Mouse (Mus musculus) spleen, adult 2 months (tissue): ENCODE data around the gene Eif2b1. TPM values are rescaled to one million over a fixed set of nuclear protein-coding genes. Genes with fewer than 3 reads are reported as not detected.

ENCODE experiments used
- DNase-seq, 2 experiments: peaks; one replicate each; pipeline versions ENCODE4 v3.0.0 to v3.0.0-alpha.2; 2012 to 2021; ENCODE audit warnings: low spot score in 2 of 2, low read depth in 1 of 2
- H3K27ac ChIP-seq: fragments of 200-500 bp; 2 replicates; pipeline ENCODE4 v1.5.1; 2012; ENCODE audit warnings: low read length, inconsistent platforms; ENCODE audit not compliant: insufficient read depth
- H3K27me3 ChIP-seq: fragments of 200-500 bp; 2 replicates; pipeline ENCODE4 v1.6.1; 2012; ENCODE audit warnings: mild to moderate bottlenecking, moderate library complexity, low read length, inconsistent platforms; ENCODE audit not compliant: control insufficient read depth, insufficient read depth
- H3K36me3 ChIP-seq: fragments of 200-500 bp; 2 replicates; pipeline ENCODE4 v1.6.1; 2012; ENCODE audit warnings: mild to moderate bottlenecking, low read length, inconsistent platforms; ENCODE audit not compliant: control insufficient read depth, insufficient read depth
- H3K4me1 ChIP-seq: fragments of 200-500 bp; 2 replicates; pipeline ENCODE4 v1.6.1; 2011; ENCODE audit warnings: inconsistent platforms; ENCODE audit not compliant: control insufficient read depth, insufficient read depth, insufficient read length
- H3K4me3 ChIP-seq: fragments of 200-500 bp; 2 replicates; pipeline ENCODE4 v1.5.1; 2011; ENCODE audit warnings: mild to moderate bottlenecking, inconsistent platforms; ENCODE audit not compliant: insufficient read depth, insufficient read length; ENCODE audit errors: extremely low read depth
- CTCF ChIP-seq: fragments of 200-500 bp; IDR thresholded peaks from 2 replicates; pipeline ENCODE4 v1.5.1; 2011; ENCODE audit warnings: mild to moderate bottlenecking, inconsistent platforms; ENCODE audit not compliant: insufficient read depth, insufficient read length, insufficient replicate concordance; ENCODE audit errors: extremely low read depth
- POLR2A ChIP-seq: fragments of 200-500 bp; IDR thresholded peaks from 2 replicates; pipeline ENCODE4 v1.6.1; 2011; ENCODE audit warnings: low read depth, low read length, inconsistent platforms
- WGBS: fragments of 180-500 bp; shearing (Covaris S2); methylation state at CpG from one replicate; pipeline ENCODE4 v1.1.7; 2018; 5-methylcytosine and 5-hydroxymethylcytosine counted together
- polyA plus RNA-seq: library from polyadenylated mRNA; depleted of rRNA; stranded (reverse); fragments of >200 nt; gene quantifications from 2 replicates; pipeline ENCODE4 v1.2.3, GENCODE M21; 2012; rRNA removed

Eif2b1 gene
- polyA plus RNA-seq, 1 experiment = 9.8 TPM

DNA sequence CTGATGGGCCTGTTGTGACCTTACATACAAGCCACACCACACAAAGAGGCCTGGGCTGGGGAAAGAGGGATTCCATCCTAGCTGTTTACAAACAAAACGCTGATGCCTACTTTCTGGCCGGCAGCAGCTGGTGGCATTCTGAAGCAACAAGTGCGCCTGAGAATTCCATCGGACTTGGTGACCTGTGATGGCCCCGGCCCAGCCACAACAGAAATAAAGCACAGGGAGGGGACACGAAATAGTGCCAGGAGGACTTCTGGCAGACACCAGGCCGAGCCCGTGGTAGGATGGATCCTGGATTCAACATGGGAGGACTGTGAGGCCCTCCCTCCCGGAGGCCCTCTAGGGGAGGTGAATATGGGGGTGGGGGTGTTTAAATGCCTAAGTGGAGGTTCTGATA, 50.1 kb downstream of the Eif2b1 start:
- DNase-seq = no peak
- peaks cover 7% of the 10 kb centered on the region; the same call in 1 of the 2 replicates for H3K4me1 ChIP-seq
- no peak overlapping the region for H3K4me3 ChIP-seq
- peaks cover 6% of the 10 kb centered on the region for H3K27me3 ChIP-seq
- TF ChIP-seq POLR2A (no peak), CTCF (no peak)
- 80% methylated on average over 9 of the region's 9 CpGs for WGBS
- H3K27ac ChIP-seq = no peak overlapping the region
- H3K36me3 ChIP-seq = no peaks in the 10 kb centered on the region

DNA sequence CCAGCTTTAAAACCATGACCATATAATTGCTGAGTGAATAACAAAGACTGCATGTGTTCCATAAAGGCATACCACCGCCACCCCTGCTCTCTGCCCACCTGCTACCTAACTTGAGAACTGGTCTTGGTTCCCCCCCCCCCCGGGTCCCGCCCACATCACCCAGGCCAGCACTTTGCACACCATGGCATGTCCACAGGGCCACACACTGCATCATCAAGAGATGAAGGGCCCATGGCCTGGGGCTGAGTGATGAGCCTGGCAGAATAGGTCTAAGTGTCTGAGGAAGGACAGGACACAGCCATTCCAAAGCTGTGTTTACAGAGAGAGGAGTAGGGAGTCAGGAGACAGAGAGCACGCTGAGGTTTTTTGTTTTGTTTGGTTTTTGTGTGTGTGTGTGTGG, 50.6 kb downstream of the Eif2b1 start:
- WGBS = 79% methylated on average over 4 of the region's 4 CpGs
- peaks cover 7% of the 10 kb centered on the region; the same call in 1 of the 2 replicates for H3K4me1 ChIP-seq
- H3K27me3 ChIP-seq = peaks cover 6% of the 10 kb centered on the region
- H3K27ac ChIP-seq = no peak overlapping the region
- no peak for DNase-seq
- no peaks in the 10 kb centered on the region for H3K36me3 ChIP-seq
- no peak for TF ChIP-seq CTCF
- TF ChIP-seq POLR2A = no peak
- no peak overlapping the region for H3K4me3 ChIP-seq

DNA sequence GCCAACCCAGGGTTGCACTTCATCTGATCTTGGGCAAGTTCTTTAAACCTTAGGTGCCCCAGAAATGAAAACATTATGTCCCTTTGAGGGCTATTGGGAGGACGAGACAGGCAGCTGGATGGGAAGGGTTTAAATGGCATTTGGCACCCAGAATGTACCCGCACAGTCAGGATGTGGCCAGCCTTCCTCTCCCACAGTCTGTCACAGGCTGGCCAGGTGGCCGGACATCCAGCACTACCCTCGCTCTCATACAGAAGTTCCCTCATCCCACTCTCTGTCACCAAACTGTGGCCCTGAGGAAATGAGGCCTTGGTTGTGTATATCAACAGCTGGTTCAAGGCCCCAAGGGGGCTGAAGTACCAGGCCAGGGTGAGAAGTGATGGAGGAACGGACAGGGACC, 54.0 kb downstream of the Eif2b1 start:
- Histone ChIP-seq H3K4me1 (peaks cover 6% of the 10 kb centered on the region; the same call in 1 of the 2 replicates), H3K4me3 (no peak overlapping the region), H3K36me3 (no peaks in the 10 kb centered on the region), H3K27me3 (no peaks in the 10 kb centered on the region; the same call in 1 of the 2 replicates), H3K27ac (no peak overlapping the region)
- WGBS = 32% methylated on average over 5 of the region's 5 CpGs
- DNase-seq = no peak
- TF ChIP-seq POLR2A (no peak), CTCF (no peak)

GRCm38 (mm10) chr5:124523032-124523431, 55.9 kb downstream of the Eif2b1 start:
- DNase-seq = no peak
- Histone ChIP-seq H3K4me1 (peaks cover 6% of the 10 kb centered on the region; the same call in 1 of the 2 replicates), H3K27me3 (no peaks in the 10 kb centered on the region; the same call in 1 of the 2 replicates), H3K4me3 (no peak overlapping the region), H3K36me3 (no peaks in the 10 kb centered on the region), H3K27ac (no peak overlapping the region)
- TF ChIP-seq POLR2A = no peak
- TF ChIP-seq CTCF = no peak
- 96% methylated on average over 8 of the region's 8 CpGs for WGBS

GRCm38 (mm10) chr5:124521588-124521987, 57.3 kb downstream of the Eif2b1 start:
- Histone ChIP-seq H3K36me3 (no peaks in the 10 kb centered on the region), H3K4me3 (no peak overlapping the region), H3K27me3 (no peaks in the 10 kb centered on the region; the same call in 1 of the 2 replicates), H3K27ac (no peak overlapping the region), H3K4me1 (peaks cover 6% of the 10 kb centered on the region; the same call in 1 of the 2 replicates)
- no peak for TF ChIP-seq CTCF
- no peak for TF ChIP-seq POLR2A
- 39% methylated on average over 4 of the region's 4 CpGs for WGBS
- no peak for DNase-seq

Other genes starting within 250 kb of the Eif2b1 start
- 60.4 and 69.3 TPM in 2 replicates for gene Cdk2ap1, start 216.0 kb downstream of the Eif2b1 start, polyA plus RNA-seq
- 12.2 and 14.4 TPM in 2 replicates for gene Sbno1, start 153.1 kb downstream of the Eif2b1 start, polyA plus RNA-seq
- gene Kmt5a, start 139.2 kb downstream of the Eif2b1 start, polyA plus RNA-seq = 18.4 and 22.8 TPM in 2 replicates
- 39.4 and 42.7 TPM in 2 replicates for gene Rilpl2, start 100.8 kb downstream of the Eif2b1 start, polyA plus RNA-seq
- gene Snrnp35, start 96.0 kb downstream of the Eif2b1 start, polyA plus RNA-seq = 1.5 and 1.7 TPM in 2 replicates
- gene Rilpl1, start 47.7 kb downstream of the Eif2b1 start, polyA plus RNA-seq = 3.6 TPM in 2 replicates
- 54.2 and 96.7 TPM in 2 replicates for gene Tmed2, start 38.4 kb downstream of the Eif2b1 start, polyA plus RNA-seq
- gene Ddx55, start 26.3 kb downstream of the Eif2b1 start, polyA plus RNA-seq = 17.0 and 19.1 TPM in 2 replicates
- gene Gtf2h3, start within 50 bp of the Eif2b1 start, polyA plus RNA-seq = 25.9 and 29.4 TPM in 2 replicates
- 35.7 and 36.2 TPM in 2 replicates for gene Atp6v0a2, start 49.4 kb upstream of the Eif2b1 start, polyA plus RNA-seq
- 0.02 and 0.06 TPM in 2 replicates for gene Dnah10, start 146.0 kb upstream of the Eif2b1 start, polyA plus RNA-seq